Mouse (Mus musculus): ENCODE results near the gene Cacna2d3.

Gene Cacna2d3

DNA sequence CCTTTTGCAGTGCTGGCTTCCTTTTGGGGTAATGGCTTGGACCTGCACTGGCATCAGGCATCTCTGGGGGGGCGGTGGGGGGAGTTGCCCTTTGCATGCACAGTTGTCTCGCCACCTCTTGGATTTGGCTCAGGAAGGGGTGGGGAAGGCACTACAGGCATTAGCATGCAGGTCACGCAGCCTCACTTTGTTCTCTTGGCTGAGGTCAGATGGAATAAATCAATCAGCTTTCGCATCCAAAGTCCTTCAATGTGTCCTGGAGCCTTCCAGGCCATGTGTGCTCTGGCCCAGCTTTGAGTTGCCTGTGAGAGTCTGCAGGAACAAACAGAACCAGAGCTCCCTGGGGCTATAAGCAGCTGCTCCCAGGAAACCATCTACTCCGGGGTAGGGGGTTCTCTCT is 705.8 kb downstream of the Cacna2d3 start:
- DNase-seq (ENCODE audit: low spot score in 2 of 2) = no peak

GRCm38 (mm10) chr14:29014680-29015079 is 707.0 kb downstream of the Cacna2d3 start:
- no peak for DNase-seq (ENCODE audit: low spot score in 2 of 2)

- DNase-seq (ENCODE audit: low spot score in 2 of 2) = no peak
These were observed 708.5 kb downstream of the Cacna2d3 start for GRCm38 (mm10) chr14:29013161-29013560.

- DNase-seq (ENCODE audit: low spot score in 2 of 2) = no peak
These were observed 712.0 kb downstream of the Cacna2d3 start for GRCm38 (mm10) chr14:29009644-29010043.

DNA sequence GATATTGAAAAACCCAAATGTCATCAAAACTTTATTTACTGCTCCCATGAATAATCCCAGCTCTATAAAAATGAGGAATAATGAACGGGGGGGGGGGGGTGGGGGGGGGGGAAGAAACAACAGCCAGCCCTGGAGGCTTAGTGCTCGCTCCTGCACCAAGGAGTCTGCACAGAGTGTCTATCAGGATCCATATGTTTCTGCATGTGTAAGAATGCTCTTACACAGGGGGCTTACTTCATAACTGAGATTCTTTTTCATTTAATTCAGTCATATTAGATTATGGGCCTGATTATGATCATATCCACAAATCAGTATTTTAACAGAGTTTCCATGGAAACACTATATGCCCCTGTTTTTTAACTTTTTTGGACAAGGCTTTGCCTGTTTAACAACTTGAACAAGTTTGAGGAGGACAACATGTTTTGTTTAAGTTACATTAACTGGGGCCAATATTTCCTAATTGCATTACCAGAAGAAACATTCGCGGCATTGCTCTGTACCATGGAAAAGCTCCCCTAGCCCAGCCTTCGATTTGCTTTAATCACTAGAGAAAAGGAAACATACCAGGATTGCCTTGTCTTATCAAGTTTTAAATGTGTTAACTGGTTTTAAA is 716.3 kb downstream of the Cacna2d3 start:
- DNase-seq (ENCODE audit: low spot score in 2 of 2) = no peak

GRCm38 (mm10) chr14:28996569-28996968 is 725.1 kb downstream of the Cacna2d3 start:
- DNase-seq (ENCODE audit: low spot score in 2 of 2) = no peak

- DNase-seq (ENCODE audit: low spot score in 2 of 2) = no peak
These were observed 733.3 kb downstream of the Cacna2d3 start for GRCm38 (mm10) chr14:28988211-28988900.

GRCm38 (mm10) chr14:28984276-28984675 is 737.4 kb downstream of the Cacna2d3 start:
- DNase-seq (ENCODE audit: low spot score in 2 of 2) = no peak

GRCm38 (mm10) chr14:28980482-28980881 is 741.2 kb downstream of the Cacna2d3 start:
- DNase-seq (ENCODE audit: low spot score in 2 of 2) = no peak

DNA sequence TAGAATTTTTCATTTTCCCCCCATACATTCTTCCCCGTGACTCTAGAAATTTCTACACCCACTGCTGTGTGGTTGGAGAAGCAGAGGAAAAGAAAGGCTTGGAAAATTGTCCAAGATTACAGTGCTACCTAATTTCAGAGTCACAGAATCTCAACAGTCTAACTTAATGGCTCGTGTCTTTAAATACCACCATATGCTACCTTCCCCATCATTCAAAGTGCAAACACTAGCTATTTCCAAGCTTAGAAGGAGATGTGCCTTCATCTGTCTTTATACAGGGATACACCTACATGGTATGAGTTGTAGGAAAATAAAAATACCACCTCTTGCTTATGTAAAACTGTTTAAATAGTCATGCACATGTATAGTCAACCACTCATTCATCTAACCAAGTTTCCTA is 742.4 kb downstream of the Cacna2d3 start:
- DNase-seq (ENCODE audit: low spot score in 2 of 2) = no peak

DNA sequence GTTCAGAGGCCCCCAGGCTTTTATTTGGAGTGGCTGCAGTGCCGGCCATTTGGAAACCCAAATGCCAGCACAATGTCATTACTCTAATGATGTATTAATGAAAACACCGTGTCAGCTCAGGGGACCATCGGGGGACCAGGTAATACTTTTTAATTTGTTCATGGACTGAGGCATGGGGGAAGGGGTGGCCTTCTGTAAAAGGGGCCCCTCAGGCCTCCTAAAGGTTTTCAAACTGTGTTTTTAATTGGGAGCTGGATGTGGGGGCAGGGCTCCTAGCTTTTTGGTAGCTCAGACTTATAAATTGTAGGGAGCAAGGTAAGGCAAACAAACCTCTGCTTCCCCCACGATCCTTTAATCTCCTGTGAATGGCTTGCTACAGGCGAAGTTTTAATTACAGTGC is 749.0 kb downstream of the Cacna2d3 start:
- DNase-seq (ENCODE audit: low spot score in 2 of 2) = no peak

GRCm38 (mm10) chr14:28969247-28969646 is 752.4 kb downstream of the Cacna2d3 start:
- peak in 1 of 2 experiments; percentile 38 for DNase-seq (ENCODE audit: low spot score in 2 of 2)

DNA sequence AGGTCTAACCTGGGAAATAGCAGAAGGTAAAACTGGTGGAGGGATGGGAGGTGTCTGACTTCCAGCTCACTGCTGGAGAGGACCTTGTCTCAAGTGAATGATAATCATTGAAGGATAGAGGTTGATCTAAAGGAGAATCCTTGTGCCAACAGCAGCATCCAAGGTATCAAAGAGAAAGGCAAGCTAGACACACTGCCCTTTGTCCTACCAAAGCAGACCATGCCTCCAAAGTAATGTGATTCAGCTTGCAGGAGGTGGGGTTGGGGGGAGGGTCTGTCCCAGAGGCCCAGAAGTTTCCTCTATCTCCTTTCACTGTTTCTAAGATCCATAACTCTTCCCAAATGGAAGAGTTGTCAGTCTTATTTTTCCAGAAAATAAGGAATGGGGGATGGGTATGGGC is 754.8 kb downstream of the Cacna2d3 start:
- DNase-seq (ENCODE audit: low spot score in 2 of 2) = no peak

DNA sequence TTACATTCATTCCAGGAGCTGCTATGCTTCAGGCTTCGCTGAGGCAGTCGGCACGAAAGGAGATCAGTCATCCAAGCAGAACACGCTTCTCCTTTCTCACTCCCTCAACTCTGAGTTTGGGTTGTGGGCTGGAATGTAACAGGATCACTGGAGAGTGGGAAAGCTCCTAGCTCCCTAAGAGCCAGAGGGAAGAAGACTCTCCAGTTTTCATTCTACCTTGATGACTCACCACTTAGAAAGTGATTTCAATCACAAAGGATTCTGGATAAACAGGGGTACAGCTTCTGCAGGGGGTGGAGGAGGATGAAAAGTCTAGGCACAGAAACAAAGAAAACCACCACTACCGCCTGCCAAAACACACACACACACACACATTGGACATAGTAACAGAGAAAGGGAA is 760.3 kb downstream of the Cacna2d3 start:
- no peak for DNase-seq (ENCODE audit: low spot score in 2 of 2)

DNA sequence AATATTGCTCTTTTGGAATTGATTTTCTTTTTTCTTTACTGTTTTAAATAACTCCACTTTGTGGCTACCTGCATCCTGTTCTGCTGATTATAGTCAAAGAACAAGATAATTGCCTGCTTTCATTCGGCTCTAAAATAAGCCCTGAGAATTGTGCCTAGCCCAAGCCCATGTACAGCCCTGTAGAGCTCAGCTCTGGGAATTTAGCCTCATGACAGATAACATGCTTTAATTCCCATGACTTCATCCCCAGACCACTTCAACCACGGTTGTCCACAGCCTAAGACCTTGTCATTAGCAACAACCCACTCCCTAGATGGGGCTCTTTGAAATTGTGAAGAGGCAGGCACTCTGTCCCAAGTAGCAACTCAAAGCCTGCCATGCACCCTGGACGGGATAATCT is 762.6 kb downstream of the Cacna2d3 start:
- DNase-seq (ENCODE audit: low spot score in 2 of 2) = no peak

DNA sequence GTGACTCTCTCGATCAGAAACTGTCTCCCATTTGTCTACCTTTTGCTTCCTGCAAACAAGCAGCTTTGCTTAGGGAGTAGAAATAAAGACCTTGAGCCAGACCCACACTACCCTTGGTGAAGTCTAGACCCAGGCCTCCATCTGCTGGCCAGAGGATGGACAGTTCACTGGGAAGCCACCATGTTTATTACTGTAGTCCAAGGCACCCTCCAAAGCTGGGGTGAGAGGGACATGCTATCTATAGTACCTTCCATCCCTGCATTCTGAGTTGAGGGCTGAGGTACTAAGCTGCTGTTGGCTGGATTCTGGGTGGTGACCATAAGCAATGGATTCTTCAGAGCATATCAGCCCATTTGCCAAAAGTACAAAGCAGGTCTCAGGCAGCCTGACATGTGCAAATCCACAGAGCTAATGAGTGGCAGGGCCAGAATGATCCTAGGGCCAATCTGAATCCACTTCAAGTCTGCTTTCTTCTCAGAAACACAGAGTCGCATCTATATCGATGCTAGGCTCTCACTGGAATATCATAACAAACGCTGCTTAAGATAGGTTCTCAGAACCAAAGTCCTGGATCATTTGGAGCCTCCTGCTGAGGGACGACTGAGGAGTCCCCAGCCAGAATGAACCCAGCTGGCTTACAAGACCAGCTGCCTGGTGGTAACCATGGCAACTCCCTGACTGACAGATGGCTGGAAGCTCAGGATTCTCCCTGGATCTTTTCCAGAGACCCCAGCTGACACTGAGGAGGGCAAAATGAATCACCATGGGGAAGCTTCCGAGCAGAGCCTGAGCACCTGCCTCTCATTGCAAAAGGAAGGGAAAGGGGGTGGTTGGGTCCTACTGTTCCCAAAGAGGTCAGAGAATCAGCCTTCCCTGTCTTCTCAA is 763.3 kb downstream of the Cacna2d3 start:
- peak in 1 of 2 experiments; percentile 20 for DNase-seq (ENCODE audit: low spot score in 2 of 2)

DNA sequence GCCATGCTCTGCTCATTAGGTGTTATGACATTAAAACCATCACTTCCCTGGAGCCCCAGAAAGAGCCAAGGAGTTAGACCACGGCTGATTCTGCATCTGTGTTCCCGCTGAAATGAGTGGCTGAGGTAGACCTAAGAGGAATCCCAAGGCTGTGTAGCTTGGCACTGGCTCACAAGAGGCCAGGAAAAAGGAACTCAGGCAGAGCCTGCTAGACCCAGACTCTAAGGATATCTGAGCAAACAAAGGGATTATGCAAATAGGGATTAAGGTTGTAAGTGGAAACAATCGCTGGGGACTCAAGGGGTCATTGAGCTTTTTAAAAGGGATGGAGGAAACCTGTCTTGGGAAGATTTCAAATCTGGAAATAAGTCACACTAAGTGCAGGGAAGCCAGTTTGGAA is 766.5 kb downstream of the Cacna2d3 start:
- no peak for DNase-seq (ENCODE audit: low spot score in 2 of 2)

DNA sequence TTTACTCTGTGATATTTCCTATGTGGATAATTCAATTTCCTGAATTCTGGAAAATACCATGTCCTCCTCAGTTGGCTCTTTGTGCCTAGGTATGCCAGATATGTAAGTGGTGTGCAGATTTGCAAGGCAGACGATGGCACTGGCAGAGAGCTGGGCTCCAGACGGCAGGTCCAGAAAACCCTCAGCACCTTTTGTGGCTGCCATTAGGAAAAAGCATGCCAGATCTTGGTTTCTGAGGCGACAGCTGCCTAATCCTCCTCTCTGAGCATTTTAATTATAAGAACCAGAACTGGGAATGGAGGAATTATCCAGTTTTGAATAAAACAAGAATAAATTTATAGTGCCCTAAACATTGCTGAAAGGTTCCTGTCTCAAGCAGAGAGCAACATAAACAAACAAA is 767.1 kb downstream of the Cacna2d3 start:
- DNase-seq (ENCODE audit: low spot score in 2 of 2) = no peak

DNA sequence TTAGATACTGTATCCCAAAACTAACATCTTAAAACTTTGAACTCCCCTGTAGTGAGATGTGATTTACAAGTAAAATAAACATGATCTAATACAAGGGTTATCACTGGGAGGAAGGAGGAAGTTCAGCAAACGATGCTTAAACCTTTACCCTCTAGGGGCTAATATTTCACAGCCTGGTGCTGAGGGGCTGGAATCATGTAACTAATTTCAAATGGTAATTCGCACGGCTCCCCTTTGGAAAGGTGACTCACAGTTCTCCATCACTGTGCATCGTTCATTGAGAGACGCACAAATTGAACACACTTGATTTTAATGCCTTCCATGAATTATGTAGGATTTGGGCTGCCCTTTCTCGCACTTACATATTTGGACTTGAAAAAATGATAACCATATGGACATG is 767.6 kb downstream of the Cacna2d3 start:
- DNase-seq (ENCODE audit: low spot score in 2 of 2) = no peak

GRCm38 (mm10) chr14:28953409-28953808 is 768.3 kb downstream of the Cacna2d3 start:
- no peak for DNase-seq (ENCODE audit: low spot score in 2 of 2)

DNA sequence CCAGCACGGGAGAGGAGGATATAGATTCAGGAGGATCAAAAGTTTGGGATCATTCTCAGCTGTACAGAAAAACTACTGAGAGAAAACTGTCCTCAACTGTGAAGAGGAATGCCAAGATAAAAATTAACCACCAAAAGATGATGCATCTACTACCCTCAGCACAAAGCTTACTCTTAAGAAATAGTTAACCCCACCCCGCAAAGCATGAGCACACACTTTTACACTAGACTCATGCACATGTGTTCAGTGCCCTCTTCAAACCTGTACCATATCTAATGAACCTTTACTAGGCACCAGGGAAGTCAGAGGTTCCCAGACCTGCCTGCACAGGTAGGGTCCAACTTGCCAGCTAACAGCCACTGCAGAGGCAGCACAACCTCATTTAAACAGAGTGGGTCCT is 771.2 kb downstream of the Cacna2d3 start:
- DNase-seq (ENCODE audit: low spot score in 2 of 2) = no peak

GRCm38 (mm10) chr14:28949785-28950184 is 771.9 kb downstream of the Cacna2d3 start:
- no peak for DNase-seq (ENCODE audit: low spot score in 2 of 2)
